Mouse (Mus musculus): ENCODE measurements around the gene Copz1.
"Not testable (repeated sequence)": the region's sequence is repeated elsewhere in the genome, so short reads cannot be mapped to it uniquely, and the experiment has no call there.

Copz1 gene

DNA sequence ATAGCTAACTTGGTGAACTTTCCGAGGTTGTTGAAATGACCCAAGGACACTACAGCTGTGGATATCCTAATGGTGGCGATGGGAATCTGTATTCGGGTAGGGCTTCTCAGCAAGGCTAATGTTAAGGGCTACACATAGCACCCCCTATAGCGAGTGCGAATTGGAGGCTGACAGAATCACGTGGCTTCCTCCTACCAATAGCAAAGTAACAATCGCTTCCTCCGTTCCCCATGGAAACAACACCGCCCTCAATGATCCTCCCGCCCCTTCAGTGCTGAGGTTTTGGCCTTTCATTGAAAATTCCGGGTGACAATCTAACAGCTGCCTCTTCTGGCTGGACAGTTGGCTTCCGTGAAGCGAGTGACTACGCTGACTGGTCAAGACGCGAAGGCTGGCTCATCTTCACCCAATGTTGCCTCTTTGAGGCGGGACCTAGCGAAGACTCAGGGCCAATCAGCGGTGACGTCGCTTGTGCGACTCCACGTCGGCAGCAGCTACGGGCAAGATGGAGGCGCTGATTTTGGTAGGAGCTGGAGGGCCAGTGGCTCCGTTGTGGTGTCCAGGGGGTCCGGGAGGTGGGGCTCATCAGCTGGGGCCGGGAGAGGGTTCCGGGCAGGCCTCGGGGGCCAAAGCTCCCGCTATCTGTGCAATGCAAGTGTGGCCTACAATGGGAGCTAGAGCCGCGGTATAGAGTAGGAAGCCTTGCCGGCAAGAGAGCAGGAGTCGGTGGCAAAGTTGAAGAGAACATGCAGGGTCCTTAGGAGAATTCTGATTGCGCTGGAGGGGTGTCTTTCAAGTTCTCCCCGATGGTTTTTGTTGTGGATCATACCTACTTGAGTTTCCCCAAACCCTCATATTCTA, at the start of gene Copz1:
Gene Copz1 (plus strand): TSS at position 296 of the 861 bp plus-strand sequence.
- DNase-seq (ENCODE audit: low spot score): peak; percentile 98

DNA sequence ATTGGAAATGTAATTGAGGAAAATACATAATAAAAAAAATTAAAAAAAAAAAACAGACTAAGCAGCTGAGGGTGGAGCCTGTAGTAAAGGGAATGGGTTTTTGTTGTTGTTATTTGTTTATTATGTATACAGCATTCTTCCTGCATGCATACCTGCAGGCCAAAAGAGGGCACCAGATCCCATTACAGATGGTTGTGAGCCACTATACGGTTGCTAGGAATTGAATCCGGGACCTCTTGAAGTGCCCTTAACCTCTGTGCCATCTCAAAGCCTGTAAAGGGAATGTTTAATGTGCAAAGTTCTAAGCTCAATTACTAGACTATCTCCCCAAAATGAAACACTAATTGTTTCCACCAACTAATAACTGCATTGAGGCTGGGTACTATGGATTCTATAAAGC, 48.4 kb upstream of the Copz1 start:
- DNase-seq (ENCODE audit: low spot score): no peak

DNA sequence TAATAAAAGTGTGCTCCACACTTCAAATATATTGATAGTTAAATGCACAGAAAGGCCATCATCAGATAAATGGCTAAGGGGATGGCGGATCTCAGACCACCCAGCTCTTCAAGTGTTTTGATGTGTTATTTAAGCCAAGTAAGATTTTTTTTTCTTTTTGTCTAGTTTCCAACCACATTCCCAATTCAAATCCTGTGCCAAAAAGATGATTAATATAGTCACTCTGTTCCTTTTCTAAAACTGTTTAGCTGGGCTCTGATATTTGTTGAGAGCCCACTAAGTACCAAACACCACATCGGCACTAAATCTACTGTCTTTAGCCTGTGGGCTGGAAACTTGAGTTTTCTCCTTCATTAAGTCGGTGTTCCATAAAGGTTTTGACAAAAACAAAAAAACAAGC, 45.5 kb upstream of the Copz1 start:
- DNase-seq (ENCODE audit: low spot score): no peak

DNA sequence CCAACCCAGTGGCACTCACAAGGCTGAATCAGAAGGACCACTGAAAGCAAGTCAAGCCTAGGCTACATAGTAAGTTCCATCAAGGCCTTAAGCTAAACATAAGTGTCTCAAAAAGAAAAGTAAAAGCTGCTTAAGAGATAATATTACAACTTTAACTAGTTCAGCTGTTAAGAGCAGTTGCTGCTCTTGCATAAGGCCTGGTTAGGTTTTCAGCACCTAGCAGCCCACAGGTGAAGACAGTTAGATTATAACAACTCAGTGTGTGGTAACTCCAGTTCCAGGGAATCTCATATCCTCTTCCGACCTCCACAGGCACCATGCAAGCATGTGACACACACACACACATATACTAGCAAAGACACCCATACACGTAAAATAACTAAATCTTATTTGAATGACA, 44.9 kb upstream of the Copz1 start:
- no peak for DNase-seq (ENCODE audit: low spot score)

DNA sequence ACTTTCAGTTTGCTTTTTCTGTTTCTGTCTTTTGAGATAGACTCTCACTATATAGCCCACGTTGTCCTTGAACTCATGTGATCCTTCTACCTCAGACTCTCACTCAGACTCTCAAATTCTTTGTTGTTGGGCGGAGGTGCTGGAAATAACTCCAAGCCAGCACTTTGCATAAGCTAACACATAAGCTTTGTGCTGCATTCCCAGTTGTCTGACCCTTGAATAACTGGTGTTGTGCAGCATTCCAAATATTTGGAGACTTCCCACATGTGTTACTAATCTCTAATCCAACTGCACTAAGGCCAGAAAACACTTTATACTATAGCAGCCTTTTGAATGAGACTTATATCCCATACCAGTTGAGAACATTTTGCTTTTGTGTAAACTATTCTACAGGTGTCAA, 43.6 kb upstream of the Copz1 start:
- DNase-seq (ENCODE audit: low spot score): no peak

DNA sequence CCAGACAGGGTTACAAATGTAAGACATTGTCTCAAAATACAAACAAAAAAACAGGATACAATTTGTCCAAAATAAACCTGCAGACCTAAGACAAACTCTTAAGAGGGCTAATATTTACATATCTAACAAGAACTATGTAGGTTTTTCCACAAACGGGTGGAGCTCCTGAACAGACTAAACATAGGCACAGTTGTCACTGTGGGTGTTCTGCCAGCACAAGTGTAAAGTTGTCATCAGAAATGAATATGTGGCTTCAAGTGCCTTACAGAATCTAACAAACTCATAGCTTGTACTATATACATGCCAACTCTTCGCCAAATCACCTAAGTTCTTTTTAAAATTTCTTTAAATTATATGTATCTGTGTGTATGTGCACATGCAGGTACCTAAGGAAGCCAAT, 39.4 kb upstream of the Copz1 start:
- no peak for DNase-seq (ENCODE audit: low spot score)

DNA sequence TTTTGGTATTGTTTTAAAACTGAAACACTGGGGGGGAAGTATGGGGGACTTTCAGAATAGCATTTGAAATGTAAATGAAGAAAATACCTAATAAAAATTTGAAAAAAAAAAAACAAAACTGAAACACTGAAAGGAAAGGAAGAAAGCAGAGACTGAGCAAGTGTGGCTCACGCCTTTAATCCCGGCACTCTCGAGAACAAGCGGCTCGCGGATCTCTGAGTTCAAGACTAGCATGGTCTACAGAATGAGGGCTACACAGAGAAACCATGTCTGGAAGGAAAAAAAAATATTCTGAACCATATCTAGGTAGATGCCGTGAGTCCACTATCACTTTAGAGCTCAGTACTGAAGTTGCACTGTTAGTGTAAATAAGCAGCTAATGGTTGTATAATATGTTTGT, 35.2 kb upstream of the Copz1 start:
- DNase-seq (ENCODE audit: low spot score): no peak

DNA sequence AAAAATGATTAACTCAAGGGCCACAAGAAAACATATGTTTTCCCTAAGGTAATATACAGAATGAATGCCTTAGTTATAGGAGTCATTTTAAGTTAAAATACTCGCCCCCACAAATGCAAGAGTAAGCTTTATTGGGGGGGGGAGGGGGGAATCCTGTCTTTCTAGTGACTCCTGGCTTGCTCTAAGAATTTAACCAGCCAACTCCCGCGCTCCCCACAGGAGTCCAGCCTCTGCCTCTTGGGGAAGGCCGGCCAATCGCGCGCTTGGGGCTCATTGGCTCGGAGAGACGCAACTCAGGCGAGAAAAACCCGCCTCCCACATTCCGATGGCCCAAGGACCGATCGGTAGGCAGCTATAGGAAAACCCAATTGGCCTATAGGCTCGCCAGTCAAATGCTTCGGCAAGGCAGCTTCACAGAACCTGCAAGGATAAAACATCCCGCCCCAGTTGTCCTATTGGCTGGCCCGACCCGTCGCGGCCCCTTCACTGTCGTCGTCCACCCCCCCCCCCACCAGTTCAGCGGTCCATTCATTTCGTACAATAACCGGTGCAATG, 33.3 kb upstream of the Copz1 start:
- DNase-seq (ENCODE audit: low spot score): peak; percentile 92

DNA sequence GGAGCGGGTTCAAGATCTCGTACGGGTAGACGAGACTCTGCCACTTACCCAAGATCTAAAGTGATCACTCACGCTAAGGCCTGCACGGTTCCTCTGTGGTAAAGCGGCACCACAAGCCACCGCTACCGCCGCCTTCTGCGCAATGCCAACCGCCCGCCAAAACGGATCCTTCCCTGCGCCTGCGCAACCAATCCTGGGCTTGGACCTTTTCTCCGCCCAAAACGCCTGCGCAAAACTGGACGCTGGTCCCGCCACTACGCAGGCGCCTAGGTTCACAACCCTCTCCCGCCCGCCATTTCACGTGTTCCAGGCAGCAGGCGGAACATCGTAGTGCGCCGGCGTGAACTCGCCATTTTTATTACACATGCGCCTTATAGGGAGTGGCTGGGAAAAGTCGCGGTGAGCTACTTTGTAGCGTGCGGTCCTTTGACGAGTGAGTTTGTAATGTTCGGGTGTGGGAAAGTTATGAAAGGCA, 32.8 kb upstream of the Copz1 start, which contains the start of gene Cbx5:
Gene Cbx5 (minus strand): TSS at position 132 of the 475 bp plus-strand sequence.
- peak; percentile 98 for DNase-seq (ENCODE audit: low spot score)

DNA sequence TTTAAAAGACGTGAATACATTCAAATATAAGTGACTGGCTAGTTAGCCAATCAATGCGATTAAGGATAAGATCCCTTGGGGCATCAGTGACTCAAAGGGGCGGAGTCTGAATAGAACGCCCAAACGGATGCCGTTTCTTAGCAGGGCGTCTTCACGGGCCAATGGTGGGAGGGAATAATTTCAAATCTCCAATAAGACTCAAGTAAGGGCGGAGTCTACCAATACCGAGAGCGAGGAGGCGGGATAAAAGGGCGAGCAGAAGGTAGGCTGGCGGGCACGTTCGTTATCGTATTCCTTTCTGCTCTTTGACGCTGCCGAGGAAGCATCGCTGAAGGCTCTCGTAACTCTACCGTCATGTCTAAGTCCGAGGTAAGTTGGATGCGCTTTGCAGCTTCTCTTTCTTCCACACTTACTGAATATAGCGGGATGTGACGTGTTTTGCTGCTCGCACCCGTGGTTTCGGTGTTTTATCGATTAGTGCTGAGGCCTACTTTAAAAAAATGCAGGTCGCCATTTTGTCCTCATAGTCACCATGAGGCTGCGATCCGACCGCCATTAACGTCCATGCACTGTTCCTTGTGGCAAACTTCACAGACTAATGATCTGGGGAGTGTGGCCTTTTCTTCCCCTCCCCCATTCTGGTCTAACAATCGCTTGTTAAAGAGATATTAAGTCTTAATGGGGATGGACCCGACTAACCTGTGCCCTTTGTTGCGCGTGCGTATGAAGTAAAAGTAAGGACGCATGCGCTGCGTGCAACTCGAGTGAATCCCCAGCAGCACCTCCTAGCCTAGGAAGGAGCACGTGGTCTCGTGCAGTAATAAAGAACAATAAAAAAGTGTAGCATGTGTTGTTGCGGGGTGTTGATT, 32.1 kb upstream of the Copz1 start, which contains the start of gene Hnrnpa1:
Gene Hnrnpa1 (plus strand): TSS at position 273 of the 869 bp plus-strand sequence.
- DNase-seq (ENCODE audit: low spot score): peak; percentile 96

DNA sequence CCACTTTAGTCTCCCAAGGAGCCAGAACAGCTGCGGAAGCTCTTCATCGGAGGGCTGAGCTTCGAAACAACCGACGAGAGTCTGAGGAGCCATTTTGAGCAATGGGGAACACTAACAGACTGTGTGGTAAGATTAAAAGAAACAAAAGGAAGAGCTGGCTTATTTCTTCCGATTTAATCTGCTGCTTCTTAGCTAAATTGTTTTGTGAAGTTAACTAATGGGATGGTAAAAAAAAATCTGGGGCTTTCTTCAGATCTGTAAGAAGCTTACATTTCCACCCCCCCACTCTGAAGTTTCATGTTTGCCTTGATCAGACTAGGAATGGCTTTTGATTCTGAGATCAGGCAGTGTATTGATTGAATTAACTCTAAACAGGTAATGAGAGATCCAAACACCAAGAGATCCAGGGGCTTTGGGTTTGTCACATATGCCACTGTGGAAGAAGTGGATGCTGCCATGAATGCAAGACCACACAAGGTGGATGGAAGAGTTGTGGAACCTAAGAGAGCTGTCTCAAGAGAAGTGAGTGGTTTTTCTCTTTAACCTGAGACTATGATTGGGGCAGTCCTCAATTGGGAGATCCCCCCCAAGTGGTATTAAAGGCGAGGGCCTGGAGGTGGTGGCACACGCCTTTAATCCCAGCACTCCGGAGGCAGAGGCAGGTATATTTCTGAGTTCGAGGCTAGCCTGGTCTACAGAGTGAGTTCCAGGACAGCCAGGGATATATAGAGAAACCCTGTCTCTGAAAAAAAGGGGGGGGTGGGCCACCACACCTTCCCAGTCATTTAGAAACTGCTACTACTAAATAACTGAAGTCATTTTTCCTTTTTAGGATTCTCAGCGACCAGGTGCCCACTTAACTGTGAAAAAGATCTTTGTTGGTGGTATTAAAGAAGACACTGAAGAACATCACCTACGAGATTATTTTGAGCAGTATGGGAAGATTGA, 31.2 kb upstream of the Copz1 start:
- DNase-seq (ENCODE audit: low spot score): not testable (repeated sequence)

DNA sequence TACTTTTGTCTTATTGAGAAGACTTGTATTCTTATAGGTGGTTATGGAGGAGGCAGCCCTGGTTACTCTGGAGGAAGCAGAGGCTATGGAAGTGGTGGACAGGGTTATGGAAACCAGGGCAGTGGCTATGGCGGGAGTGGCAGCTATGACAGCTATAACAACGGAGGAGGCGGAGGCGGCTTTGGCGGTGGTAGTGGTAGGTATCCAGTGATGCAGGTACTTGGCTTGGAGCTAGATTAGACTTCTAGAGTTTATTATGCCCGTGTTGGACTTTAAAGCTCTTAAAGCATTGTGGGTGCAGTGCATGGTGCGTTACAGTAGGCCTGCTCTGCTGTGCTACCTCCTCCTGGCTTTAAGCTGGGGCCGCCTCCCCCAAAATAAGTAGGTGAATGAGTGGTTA, 29.6 kb upstream of the Copz1 start:
- no peak for DNase-seq (ENCODE audit: low spot score)

DNA sequence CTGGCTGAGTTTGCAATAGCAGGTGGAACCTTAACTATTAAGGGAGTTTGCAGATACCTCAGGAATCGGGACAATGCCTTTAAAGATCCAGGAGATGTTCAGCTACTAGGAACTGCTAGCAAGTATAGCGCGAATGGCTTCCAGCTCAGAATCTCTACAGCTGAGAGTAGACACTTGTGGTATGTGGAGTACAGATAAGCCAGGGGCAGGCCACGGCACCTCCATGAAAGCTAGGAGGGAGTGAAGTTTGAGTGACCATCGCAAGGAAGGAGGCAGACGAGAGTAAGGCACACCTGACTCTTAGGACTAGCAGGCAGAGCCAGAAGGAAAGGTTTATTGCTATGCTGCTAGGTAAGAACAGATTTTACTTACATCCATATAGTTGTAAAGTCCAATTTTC, 26.9 kb upstream of the Copz1 start:
- no peak for DNase-seq (ENCODE audit: low spot score)

DNA sequence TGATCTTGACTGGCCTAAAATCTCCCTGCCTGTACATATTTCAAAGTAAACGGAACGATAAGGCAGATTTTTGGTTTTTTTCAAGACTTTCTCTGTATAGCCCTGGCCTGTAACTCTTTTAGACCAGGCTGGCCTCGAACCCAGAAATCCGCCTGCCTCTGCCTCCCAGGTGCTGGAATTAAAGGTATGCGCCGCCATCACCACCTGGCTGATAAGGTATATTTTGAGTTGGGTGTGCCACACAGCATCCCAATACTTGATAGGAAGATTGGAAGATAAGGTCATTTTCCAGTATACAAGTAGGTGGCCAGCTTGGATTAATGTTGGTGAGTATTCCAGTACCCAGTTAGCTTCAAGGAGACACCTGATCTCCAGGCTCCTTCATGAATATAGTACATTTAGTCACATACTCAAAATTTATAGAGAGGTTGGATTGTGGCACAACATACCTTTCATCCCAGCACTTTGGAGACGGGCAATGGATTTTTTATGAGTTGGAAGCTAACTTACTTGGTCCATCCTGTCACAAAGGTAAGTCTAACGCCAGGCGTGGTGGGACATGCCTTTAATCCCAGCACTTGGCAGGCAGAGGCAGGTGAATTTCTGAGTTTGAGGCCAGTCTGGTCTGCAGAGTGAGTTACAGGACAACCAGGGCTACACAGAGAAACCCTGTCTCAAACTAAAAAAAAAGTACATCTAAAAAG, 25.3 kb upstream of the Copz1 start:
- DNase-seq (ENCODE audit: low spot score): no peak

DNA sequence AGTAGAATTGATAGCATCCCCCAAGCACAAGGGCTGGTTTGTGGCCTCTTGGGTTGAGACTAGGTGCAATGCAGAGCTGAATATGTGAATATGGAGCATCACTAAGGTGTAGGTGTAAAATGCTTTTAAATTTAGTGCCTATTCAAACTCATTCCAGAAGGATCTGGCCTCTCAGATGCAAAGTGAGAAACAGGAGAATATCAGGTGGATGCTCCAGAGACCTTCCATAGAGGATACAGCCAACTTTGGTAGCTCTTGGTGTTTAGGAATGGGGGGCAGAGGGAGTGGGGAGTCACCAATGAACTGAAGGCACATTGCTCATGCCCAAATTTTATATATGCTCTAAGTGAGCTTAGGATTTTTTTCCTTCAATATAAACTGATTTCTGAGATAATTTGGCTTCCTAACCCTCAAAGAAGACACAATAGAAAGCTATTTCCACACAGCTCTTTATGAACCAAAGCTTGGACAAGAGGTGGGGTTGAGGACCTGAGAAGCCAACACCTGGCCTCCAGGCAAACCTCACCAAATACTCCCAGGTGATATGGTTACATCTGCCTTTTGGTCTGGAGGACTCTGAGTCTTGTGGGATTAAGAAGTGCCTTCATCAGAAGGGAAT, 24.6 kb upstream of the Copz1 start:
- DNase-seq (ENCODE audit: low spot score): no peak

DNA sequence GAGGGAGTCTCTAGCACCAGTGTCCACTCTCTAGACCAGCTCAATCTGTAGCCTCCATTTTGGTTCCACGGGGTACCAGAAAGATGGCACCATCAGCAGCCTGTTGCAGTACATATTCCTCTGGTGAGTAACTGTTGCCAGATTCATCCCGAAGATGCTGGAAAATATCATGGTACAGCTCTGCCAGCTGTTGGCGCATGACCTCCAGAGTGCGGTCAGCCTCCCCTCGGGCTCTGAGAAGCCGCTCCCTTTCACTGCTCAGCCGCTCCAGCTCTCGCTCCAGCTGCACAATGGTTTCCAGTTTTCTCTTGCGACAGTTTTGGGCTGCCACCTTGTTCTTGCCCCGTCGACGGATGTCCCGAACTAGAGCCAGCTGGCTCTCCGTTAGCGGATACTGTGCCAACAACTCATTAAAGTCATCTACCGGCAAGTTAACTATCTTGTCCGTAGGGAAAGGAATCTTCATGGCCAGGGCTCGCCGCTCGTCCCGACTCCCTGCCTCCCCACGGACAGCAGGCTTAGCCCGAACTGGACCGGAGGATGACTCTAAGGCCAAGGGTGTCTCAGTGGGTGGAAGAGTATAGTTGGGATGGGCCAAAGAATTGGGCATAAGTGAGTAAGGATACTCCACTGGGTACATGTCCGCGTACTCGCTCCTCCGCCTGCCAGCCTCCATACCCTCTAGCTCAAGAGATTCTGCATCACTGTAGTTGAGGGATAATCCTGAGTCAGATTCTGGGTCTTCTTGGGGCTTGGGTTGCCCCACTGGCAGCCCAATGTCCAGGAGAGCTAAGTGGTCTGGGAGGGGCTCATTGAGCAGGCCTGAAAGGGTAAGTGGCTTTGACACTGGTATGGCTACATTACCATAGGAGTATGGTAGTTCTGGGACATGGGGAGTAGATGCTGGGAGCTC, 23.9 kb upstream of the Copz1 start:
- DNase-seq (ENCODE audit: low spot score): no peak

DNA sequence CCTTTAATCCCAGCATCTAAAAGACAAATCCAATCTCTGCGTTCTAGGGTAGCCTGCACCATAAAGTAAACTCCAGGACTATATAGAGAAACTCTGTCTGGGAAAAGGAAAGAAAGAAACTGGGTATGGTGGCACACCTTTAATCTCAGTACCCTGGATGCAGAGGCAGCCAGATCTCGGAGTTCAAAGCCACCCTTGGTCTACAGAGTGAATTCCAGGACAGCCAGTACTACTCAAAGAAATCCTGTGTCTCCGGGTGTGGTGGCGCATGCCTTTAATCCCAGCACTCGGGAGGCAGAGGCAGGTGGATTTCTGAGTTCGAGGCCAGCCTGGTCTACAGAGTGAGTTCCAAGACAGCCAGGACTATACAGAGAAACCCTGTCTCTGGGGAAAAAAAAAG, 23.0 kb upstream of the Copz1 start:
- not testable (repeated sequence) for DNase-seq (ENCODE audit: low spot score)

DNA sequence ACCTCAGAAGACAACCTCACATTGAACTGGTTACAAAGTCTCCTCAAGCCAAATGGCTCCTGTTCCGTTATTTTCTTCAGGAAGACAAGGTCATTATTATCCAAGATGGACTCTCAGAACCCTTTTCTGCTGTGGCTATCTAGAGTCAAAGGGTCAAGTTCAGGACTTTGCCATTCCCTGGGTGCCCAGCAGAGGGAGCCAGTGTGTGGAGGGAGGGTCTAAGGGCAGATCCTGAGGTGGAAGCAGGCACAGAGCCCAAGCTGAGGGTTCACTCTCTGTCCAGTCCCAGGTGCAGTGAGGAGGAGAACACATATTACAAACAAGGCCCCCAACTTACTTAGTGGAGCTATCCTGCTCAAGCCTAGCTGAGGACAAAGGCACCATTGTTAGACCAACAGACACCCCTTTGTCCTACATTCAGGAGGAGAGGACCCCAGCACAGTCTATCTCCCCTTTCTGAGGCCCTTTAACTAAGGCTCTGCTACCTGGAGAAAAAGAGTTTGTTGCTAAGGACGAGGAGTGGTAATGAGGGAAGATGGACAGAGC, 22.2 kb upstream of the Copz1 start:
- DNase-seq (ENCODE audit: low spot score): peak; percentile 48

DNA sequence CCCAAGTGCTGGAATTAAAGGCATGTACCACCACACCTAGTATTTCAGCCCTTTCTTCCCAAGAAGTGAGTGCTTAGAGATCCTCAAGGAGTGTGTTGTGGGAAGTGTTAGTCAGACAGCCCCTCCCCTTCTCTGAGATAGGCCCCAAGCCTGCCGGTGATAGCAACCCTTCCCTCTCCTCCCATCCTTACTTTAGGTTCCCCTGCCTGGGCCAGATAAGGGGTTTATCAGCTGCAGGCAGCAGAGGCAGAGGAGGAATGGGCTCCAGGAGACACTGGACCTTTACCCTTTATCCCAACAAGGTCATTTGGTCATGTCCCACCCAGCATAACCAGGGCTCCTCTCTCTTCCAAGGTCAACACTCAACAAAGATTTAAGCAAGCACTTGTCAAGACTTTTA, 20.9 kb upstream of the Copz1 start:
- no peak for DNase-seq (ENCODE audit: low spot score)
